Mouse (Mus musculus) liver (tissue): ENCODE results near the gene Adamts9.

Source experiments
- DNase-seq: peaks from one replicate; pipeline ENCODE4 v3.0.0-alpha.2; 2020; ENCODE audit warnings: mixed read lengths

Adamts9 gene

DNA sequence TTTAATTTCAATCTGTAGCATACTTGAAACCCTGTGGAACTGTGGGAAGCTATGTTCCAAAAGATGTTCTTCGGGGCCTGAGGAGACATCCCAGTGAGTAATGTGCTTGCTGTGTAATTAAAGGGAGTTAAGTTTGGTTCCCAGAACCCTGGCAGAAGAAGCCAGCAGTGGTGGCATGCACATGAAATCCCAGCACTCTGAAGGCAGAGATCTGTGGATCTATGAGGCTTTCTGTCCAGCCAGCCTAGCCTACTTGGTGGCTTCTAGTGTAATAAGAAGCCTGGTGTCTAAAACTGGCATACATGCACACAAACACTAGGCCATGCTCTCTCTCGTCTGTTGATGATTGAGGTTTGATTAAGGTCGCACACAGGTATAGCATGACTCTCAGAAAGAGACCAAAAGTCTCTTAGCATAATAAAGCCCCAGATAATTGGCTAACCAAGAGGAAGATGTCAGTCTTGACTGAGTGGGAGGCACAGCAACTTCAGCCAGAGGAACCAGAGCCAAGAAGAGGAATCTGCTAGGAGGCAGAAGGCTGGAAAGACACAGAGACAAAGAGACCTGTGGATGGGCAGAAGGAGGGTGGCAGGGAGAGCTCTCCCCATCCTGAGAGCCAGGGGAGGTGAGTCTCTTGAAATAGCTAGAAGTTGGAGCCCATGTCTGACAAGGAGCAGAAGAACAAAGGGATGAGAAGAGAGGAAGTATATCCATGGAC is 138.9 kb downstream of the Adamts9 start:
- no peak for DNase-seq

DNA sequence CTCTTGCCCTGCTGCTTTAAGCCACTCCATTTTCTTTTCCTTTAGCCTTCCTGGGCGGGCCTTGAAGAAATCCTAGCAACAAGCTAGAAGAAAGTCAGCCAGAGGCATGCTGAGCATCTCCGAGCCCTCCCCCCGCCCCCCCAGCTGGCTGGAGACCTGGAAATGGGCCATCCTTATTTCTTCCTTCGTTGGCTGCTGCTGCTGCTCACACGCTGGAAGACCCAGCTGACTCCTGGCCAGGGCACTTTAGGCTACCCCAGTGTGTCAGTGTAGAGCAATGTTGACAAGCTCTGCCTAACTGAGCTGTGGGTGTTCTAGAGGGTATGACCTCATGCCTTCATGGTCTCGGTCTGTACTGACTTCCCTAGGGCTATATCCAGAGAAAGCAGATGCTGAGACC is 140.1 kb downstream of the Adamts9 start:
- DNase-seq: no peak

DNA sequence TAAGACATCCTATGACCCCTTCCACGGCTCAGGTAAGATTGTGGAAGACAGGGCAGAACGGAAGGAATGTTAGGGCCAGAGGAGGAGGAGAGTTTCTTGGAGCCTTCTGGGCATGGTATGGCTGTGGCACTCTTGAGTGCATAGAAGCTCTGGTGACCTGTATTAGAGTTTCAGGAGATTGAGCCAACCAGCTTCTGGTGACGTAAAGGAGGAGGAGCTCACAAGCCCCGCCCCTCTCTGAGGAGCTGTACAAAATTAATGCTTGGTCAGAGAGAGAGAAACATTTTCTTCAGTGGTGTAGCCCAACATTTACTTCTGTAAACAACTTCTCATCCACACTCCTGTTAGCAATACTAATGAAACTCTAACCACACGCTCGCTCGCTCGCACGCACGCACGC is 140.9 kb downstream of the Adamts9 start:
- no peak for DNase-seq

DNA sequence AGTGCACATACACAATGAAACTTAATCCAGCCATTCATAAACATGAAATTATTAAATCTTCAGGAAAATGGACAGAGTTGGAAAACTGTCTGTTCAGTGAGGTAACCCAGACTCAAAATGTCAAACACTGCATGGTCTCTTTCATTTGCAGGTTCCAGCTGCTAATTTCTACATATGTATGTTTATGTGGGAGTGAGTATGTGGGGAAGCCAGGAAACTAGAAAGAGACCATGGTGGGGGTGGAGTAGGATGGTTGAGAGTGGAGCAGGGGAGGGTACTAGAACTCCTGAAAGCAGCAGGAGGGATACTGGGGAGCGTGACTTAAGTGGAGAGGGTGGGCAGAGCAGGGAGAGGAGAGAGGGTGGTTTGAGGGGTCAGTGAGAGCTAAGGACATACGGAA is 141.8 kb downstream of the Adamts9 start:
- no peak for DNase-seq

DNA sequence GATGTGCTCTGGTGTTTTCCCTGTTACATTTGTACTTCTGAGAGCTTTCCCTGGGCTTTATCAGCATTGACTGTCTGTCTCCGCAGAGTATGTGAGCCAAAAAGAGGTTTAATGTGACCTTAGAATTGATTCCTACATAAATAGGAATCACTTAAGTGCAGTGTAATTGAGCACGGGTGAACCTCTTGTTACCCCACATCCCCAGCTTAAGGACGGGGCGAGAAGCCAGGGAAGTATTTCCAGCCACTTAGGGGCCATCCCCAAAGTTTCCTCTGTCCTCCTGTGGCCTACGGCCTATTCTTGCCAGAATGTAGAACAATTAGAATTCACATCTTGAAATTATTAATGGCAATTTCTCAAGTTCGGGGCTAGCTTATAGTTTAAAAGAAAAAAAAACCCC is 149.5 kb downstream of the Adamts9 start:
- DNase-seq: no peak

DNA sequence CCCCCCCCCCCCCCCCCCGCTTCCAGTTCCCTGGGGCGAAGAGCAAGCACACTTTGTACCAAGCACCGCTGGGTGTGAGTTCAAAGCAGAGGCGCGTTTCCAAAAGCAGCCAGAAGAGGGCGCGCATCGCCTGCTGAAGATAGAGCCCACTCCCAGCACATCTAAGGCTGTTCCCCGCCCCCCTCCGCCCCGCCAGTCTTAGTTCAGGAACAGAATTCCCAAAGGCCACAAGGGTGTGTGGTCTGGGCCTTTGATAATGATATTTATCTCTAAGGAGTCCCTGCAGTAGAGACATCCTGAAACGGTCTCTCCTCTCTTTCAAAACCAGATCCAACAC is 155.9 kb downstream of the Adamts9 start:
- DNase-seq: peak; percentile 74

DNA sequence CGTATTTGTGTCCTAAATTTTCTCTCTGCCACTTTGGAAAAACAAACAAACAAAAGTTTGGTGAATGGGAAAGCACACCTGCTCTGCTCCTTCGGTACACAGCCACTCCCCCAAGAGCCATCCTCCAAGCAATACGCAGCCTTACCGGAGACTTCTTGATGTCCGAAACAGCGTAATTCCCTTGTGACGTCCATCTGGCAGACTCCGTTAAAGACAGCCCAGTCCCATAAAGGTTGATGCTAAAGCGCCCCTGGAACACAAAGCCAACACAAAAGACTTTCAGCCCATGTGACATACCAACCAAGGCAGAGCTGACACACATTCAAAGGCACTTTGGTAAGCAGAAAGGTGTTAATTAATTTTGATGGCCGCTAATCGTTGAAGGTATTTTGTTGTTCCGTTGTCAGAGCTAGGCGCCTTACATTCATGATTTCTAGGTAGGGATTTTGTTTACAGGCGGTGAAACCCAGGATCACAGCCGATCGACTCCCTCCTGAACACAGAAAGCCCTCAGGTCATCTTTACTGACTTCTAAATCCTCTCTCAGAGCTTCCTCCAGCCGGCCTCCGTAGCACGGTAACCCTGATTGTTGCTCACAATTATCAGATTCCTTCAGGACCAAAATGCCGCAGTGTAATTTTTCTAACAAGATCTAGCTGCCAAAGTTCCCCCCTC is 156.5 kb downstream of the Adamts9 start:
- no peak for DNase-seq

DNA sequence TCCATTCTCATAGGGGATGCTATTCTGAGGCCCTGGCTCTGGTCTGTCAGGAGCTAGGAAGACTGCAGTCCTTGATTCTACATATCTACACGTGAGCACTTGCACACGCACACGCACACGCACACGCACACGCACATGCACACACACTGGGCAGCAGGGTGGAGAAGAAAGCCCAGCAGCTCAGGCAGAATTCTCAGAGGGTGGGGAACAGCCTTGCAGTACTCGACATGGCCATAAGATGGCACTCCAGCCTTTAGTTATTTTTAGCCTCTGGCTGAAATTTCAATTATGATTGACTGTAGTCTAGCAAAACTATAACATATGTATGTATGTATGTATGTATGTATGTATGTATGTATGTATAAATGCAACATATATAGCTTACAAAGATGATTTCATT is 158.5 kb downstream of the Adamts9 start:
- peak; percentile 27 for DNase-seq

DNA sequence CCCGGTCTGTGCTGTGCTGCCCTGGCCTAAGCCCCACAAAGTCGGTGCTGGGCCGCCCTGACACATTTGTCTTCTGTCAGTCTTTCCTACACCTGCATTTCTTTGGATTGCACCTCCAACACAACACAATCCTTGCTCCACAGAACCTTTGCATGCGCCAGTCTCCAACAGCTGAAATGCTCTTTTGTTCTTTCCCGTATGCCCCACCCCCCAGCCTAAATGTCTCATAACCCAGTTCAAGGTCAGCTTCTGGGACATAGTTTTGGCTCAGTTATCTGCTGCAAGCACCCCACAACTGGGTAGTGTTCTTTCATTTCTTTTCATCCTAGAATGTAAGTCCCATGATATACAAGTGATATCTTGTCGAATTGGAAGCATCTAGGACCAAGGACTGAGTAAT is 161.8 kb downstream of the Adamts9 start:
- DNase-seq: no peak

DNA sequence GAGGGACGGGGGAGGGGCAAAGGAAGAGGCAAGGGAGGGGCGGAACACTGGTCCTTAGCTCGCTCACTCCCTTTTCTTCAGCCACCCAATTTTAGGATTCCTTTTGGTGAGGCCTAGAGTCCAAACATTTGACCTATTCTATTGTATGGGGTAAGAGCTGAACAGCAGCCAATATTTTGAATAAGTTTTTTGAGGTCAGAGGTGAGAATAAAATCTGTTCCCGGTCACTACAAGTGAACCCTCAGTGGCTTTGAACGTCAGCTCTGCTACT is 163.4 kb downstream of the Adamts9 start:
- no peak for DNase-seq

DNA sequence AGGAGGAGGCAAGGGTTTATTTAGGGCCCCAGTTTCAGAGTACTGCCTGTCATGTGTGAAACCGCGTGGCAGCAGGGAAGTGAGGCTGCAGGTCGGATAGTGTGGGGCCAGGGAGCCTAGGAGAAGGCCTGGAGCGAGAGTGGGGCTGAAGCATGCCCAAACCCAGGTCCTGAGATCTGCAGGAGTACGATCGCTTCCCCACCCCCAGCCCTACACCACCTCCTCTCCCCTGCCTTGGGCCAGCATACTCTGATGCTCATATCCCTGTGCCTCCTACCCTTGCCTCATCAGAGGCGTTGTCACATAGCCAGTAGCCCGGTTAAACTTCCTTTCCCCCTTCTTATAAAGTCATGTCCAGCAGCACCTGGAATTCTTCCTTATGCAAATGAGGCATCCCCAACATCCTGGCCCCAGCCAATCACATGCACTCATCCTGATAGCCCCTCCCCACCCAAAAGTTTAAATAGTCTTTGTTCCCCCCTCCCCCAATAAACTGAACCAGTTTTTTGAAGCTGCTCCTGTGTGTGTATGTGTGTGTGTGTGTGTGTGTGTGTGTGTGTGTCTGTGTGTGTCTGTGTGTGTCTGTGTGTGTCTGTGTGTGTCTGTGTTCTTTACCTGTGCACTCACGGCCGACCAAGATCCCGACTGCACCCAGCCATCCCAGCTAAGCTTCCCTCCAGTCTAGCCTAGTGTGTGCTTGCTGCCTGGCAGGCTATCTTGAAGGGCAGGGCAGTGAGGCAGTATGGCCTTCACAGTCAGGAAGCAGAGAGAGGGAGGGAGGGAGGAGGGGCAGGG is 164.0 kb downstream of the Adamts9 start:
- no peak for DNase-seq

DNA sequence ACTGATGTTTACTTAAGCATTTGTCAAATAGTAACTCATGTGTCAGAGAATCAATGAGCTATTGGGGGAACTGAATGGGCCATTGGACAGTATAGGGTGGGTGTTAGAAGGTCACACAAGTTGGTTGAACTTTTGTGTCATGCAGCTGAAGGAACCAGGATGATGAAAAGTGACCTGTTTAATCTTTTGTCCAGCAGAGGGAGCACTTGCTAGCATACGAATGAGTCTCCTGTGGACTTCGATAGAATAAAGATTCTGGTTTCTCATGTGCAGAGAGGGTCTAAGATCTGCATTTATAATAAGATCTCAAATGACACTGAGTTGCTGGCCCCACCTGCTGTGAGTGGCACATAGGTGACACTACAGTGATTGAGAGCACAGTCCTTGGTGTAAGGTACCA is 166.9 kb downstream of the Adamts9 start:
- no peak for DNase-seq

DNA sequence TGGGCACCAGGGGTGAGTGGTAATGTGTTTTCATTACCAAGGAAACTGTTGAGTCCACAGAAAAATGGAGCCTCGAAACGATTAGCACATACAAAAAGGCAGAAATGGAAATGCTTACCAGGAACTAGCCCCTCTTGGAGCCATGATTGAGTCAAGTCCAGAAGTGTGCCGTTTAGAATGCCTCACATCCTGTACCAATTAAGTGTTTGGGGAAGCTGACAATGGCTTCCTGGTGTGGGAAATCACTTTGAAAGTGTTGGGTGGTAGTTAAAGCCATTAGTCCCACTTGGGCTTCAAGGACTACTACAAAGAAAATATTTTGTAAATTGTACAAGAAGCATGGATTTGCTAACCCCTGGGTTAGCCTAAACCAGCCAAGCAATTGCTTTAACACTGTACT is 180.9 kb downstream of the Adamts9 start:
- DNase-seq: no peak

DNA sequence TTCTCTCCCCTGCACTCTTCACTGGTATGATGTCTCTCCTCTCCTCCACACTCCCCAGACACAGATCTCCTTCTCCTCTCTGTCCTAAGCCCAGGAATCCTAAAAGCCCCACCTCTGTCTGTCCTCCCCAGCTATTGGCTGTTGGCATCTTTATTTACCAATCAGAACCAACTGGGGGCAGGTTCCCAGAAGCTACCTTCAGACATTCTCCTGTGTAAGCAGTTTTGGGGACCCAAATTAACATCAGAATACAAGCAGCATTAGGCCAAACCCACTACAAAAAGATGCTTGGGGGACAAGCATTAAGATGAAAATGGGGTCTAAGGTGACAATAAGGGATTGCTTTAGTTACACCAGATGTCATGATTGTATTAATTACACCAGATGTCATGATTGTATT is 183.7 kb downstream of the Adamts9 start:
- no peak for DNase-seq

DNA sequence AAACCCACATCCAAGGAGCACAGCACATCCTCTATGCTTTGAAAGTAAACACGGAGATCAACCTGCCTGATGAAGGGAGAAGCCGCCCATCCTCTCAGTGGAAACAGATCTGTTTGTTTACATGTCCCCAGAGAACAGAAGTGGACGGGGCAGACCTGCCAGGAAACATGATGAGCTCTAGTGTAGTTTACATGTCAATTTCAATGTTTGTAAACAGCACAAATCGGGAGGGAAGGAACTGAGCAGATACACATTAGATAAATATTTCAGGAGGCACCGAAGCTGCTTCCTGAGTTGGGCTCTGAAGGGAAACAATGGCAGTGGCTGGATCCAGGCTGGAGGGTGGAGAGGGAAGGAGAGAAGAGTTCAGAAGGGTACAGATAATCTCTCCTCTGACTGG is 187.5 kb downstream of the Adamts9 start:
- DNase-seq: no peak

DNA sequence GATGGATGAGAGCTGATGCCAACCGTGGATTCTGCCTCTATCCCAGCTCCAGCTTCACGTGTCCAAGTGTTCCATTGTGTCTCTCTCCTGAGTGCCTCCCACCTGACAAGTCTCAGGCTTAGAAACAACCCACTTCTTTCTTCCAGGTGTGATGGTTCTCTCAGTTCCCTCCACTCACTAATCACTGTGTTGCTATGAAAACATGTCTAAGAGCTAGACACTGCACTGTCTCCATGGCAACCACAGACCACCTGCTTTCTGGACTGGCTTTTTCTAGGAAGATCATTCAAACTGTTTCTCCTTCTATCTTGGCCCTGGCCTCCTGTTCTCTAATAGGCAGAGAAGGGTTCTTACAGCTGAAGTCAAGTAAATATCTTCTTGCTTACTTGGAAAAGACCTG is 190.6 kb downstream of the Adamts9 start:
- no peak for DNase-seq

DNA sequence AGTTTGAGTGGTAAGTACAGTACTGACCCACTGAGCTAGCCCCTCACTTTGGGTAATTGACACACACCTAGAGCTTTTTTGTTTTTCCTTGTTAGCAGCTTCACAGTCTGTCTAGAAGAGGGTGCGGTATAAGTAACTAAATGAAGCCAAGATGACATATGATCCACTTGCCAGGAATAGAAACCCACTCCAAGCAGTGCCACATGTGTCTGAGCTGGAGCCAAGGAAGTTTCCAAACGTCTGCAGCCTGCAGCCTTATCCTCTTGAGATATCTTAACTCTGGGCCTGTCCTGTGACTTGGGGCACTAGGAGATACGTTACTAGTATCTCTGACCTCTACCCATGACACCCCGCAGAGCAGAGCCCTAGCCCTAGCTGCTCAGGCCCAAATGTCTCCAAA is 193.9 kb downstream of the Adamts9 start:
- no peak for DNase-seq

DNA sequence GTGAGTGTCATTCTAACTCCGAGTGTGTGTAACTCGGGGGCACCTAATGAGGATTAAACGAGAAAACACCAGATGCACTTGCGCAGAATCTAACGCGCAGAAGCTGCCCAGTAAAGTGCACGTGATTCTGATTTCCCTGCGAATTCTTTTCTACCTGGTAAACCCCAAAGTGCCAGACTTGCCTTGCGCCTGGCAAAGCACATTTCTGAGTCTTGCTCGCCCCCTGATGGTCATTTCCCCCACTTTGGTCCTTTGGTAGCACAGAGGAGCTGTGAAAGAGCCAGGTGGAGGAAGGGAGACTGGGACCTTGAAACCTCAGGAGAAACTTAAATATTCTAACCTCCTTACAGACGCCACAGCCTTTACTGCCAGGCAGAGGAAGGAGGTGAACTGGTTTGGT is 199.7 kb downstream of the Adamts9 start:
- DNase-seq: peak; percentile 26

DNA sequence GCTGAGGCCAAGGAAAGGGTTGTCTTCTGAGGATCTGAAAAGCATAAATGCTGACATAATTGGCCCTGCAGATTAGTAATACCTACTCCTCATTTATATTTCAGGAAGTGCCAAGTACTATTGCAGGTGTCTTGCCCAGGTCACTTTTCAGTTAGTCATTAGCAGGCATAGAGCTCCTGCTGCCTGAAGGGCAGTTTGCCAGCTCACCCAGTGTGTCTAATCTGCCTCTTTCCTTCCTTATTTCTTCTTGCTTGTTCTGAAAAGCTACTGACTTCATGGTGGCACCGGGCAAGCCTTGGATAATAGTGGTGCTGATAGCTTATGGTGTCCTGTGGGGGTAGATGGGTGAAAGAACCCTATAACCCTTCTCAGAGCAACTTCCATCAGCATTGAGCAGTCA is 206.2 kb downstream of the Adamts9 start:
- no peak for DNase-seq

DNA sequence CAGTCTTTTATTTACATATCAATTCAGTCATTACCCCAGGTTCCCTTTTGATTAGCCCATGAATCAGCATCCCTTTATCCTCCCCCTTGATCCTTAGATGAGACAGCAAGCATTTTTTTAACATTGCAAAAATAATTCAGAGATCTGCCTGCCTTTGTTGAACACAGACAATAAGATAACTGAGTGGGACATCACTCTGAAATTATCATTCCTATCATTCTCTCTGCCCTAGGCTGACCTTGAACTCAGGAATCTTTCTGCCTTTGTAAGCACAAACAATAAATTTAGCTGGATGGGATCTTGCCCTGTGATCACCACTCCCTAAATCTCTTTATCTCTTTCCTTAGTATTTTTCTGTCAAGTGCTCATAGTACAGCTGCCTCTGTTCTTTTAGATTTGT is 209.6 kb downstream of the Adamts9 start:
- no peak for DNase-seq

DNA sequence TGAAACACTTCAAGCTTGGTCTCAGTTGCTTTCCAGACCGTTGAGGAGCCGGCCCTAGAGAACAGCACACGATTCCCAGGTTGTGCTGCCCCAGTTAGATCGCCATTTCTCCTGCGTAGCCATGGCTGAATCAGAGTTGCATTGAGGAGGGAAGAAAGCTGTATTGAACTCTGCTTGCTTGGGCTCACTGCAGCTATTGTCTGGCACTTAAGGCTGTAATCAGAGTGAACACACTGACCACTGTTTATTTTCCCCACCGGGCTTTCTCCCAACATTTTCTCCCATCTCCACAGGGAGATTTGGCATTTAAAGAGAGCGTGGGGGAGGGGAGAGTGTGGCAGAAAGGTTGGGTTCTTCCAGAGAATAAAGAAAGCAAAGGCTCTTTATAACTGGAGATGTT is 214.8 kb downstream of the Adamts9 start:
- DNase-seq: no peak

DNA sequence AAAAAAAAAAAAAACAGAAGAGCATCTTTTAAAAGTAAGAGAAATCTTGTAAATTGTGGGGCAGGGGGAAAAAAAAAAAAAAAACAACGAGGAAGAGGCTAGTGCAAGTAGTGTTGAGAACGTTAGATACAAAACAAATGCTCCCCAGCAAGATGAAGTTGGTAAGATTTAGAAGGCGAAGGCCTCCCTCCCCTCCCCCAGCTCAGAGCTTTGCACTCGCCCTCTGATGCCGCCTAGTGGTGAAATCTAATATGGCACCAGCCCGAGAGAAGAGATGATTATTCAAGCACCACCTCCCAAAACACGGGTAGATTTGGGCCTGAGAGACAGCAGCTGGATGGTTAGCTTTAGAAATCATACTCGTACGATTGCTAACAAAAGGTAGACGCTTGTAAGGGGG is 215.2 kb downstream of the Adamts9 start:
- peak; percentile 71 for DNase-seq

DNA sequence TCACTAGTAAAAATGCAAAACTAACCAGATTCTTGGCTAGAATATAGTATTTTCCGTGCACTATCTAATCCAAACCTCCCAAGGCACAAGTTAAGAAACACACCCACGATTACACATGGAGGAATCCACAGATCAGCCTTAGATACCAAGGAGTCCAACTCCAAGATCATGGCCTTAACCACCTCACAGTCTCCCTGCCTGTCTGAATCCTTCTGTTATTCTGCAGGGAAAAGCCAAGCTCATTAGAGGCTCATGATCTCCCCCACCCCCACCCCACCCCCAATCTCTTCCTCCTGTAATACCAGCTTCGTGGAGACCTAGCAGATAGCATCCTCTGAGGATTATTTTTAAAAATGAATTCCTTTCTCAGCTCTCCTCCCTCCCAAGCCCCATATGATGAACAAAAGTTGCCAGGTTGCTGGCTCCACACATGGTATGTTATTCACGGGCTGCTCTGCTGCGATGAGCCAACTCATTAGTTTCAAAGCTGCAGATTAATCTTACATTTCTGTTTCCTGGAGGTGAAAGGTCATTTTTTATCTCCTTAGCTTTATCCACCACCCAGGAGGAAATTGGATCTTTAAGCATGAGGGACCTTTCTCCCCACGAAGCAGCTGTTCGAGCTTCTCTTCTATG is 215.8 kb downstream of the Adamts9 start:
- no peak for DNase-seq

DNA sequence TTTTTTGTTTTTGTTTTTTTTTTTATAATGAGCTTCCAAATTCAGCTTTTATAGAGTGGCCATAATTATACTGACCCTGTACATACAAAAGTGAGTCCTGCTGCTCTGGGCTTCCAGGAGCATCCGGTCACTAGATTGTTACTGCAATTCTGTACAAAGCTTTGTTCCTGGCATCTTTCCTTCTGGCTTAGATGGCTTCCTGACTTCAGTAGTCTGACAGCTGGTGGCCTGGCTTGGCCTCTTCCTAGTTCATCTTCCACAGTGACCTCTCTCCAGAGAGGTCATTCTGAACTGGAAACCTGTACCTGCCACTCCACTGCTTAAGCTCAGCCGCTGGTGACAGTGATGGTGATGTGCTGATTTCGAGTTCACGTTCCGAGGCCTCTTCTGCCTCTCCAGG is 217.2 kb downstream of the Adamts9 start:
- no peak for DNase-seq
